Mouse (Mus musculus) kidney, adult 8-10 months (tissue): ENCODE measurements around the gene Ece2.

Experiments
- DNase-seq, 2 experiments: peaks; one replicate each; pipeline ENCODE4 v3.0.0; 2022

Ece2 gene

DNA sequence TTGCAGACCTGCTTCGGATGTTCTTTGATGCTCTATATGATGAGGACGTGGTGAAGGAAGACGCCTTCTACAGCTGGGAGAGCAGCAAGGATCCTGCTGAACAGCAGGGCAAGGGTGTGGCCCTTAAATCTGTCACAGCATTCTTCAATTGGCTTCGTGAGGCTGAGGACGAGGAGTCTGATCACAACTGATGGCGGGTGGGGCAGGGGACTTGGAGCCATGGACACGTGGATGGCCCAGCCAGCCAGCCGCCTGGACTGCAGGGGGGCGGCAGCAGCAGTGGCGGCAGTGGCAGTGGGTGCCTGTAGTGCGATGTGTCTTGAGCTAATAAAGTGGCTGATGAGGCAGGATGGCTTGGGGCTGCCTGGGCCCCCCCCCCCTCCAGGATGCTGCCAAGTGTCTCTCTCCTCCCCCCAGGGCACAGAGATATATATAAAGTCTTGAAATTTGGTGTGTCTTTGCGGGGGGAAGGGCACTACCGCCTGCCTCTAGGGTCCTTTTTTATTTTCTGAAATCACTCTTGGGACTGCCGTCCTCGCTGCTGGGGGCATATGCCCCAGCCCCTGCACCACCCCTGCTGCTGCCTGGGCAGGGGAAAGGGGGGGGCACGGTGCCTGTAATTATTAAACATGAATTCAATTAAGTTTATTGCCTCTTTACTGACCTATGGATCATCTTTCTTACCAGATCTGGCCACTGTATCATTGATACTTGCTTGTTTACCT lies 62.8 kb downstream of the Ece2 start:
- DNase-seq, result no peak

GRCm38 (mm10) chr16:20693111-20693701 lies 63.6 kb downstream of the Ece2 start, which contains the start of gene Fam131a:
TSS of gene Fam131a (plus strand) at chr16:20693241.
- peak; percentile 75 to 84 for DNase-seq

GRCm38 (mm10) chr16:20694781-20695180 lies 65.2 kb downstream of the Ece2 start:
- DNase-seq, result no peak

DNA sequence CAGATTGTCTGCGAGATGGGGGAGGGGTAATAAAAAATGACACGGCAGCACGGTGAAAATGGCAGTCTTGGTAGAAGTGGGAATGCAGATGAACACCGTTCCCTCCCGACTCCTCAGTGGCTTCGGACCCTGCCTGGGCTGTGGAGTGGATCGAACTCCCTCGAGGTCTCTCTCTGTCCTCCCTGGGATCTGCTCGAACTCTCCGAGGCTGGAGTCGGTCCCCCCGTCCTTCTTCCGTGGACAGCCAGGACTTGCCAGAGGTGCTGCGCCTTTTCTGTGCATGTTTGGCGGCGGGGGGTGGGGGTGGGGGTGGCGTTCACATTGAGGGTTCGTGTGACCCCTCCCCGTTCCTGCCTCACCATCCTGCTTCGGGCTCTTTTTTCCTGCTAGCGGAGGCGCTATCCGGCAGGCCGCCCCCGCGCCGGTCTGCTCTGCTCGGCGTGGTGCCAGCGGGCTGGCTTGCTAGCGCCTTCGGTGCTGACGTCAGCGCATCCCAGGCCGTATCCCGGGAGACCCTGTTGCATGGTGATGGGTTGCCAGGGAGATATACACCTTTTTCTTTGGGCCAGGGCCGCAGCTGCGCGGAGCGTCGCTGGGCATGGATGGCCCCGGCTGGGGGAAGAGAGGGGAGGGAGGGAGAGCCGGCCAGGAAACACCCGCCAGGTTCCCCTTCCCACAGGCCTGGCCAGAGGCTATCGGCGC lies 66.1 kb downstream of the Ece2 start:
- peak; percentile 74 to 80 for DNase-seq
